Mouse (Mus musculus) small intestine, adult 2 months (tissue): ENCODE results near the gene Actn4. TPM values are rescaled to one million over a fixed set of nuclear protein-coding genes. Genes with fewer than 3 reads are reported as not detected.

Experiments
- H3K27ac ChIP-seq: fragments of 200-500 bp; 2 replicates; pipeline ENCODE4 v1.5.1; 2012; ENCODE audit warnings: low read depth, low read length, control low read depth, inconsistent platforms; ENCODE audit not compliant: insufficient read depth
- H3K27me3 ChIP-seq: fragments of 200-500 bp; 2 replicates; pipeline ENCODE4 v1.6.1; 2012; ENCODE audit warnings: mild to moderate bottlenecking, moderate library complexity, low read length, inconsistent platforms; ENCODE audit not compliant: control insufficient read depth, insufficient read depth
- H3K36me3 ChIP-seq: fragments of 200-500 bp; 2 replicates; pipeline ENCODE4 v1.6.1; 2012; ENCODE audit warnings: mild to moderate bottlenecking, low read length, control low read depth, inconsistent platforms; ENCODE audit not compliant: control insufficient read depth, insufficient read depth
- H3K4me1 ChIP-seq: fragments of 200-500 bp; 2 replicates; pipeline ENCODE4 v1.6.1; 2012; ENCODE audit warnings: low read length, inconsistent platforms, mixed read lengths; ENCODE audit not compliant: control insufficient read depth, insufficient read depth, insufficient read length
- H3K4me3 ChIP-seq: fragments of 200-500 bp; 2 replicates; pipeline ENCODE4 v1.5.1; 2012; ENCODE audit warnings: low read depth, mild to moderate bottlenecking, control low read depth, inconsistent platforms, low read length, moderate library complexity
- CTCF ChIP-seq: fragments of 200-500 bp; IDR thresholded peaks from 2 replicates; pipeline ENCODE4 v1.5.1; 2012; ENCODE audit warnings: low read depth, mild to moderate bottlenecking, control low read depth, inconsistent platforms, low read length, moderate library complexity, mixed read lengths; ENCODE audit not compliant: insufficient replicate concordance, insufficient read length; ENCODE audit errors: extremely low read depth
- POLR2A ChIP-seq: fragments of 200-500 bp; IDR thresholded peaks from 2 replicates; pipeline ENCODE4 v1.6.1; 2012; ENCODE audit warnings: low read depth, mild to moderate bottlenecking, control low read depth, inconsistent platforms, low read length, moderate library complexity
- WGBS: fragments of 180-500 bp; shearing (Covaris S2); methylation state at CpG from one replicate; pipeline ENCODE4 v1.1.7; 2018; 5-methylcytosine and 5-hydroxymethylcytosine counted together
- polyA plus RNA-seq: library from polyadenylated mRNA; depleted of rRNA; stranded (reverse); fragments of >200 nt; gene quantifications from 2 replicates; pipeline ENCODE4 v1.2.3, GENCODE M21; 2012

Actn4 gene
- polyA plus RNA-seq, 1 experiment: 1,069 TPM

- 84% methylated on average over 3 of the region's 3 CpGs for WGBS
- H3K36me3 ChIP-seq: no peaks in the 10 kb centered on the region
- TF ChIP-seq POLR2A (no peak), CTCF (no peak)
- H3K27me3 ChIP-seq: no peaks in the 10 kb centered on the region
- H3K4me1 ChIP-seq: no peaks in the 10 kb centered on the region
- H3K4me3 ChIP-seq: no peak overlapping the region
- no peak overlapping the region for H3K27ac ChIP-seq
Observed at GRCm38 (mm10) chr7:28992997-28993396, 30.9 kb upstream of the Actn4 start.

DNA sequence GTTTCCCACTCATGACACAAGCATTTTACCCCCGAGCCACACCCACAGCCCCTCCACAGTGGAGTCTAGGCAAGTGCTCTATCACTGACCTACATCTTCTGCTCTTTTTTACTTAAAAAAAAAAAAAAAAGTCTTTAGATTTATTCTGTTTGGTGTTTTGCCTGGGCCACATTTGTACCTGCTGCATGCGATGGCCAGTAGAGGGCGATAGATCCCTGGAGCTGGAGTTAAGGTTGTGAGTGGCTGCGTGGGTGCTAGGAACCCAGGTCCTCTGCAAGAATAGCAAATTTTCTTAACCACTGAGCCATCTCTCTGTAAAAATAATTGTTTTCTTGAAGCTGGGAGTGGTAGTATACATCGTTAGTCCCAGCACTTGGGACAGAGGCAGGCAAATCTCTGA is 29.5 kb upstream of the Actn4 start:
- no peak overlapping the region for H3K4me3 ChIP-seq
- no peaks in the 10 kb centered on the region for H3K27me3 ChIP-seq
- 76% methylated on average over 5 of the region's 5 CpGs for WGBS
- H3K36me3 ChIP-seq: no peaks in the 10 kb centered on the region
- no peak for TF ChIP-seq POLR2A
- TF ChIP-seq CTCF: peak; percentile 55; the same call in 1 of the 2 replicates
- H3K4me1 ChIP-seq: no peaks in the 10 kb centered on the region
- no peak overlapping the region for H3K27ac ChIP-seq

DNA sequence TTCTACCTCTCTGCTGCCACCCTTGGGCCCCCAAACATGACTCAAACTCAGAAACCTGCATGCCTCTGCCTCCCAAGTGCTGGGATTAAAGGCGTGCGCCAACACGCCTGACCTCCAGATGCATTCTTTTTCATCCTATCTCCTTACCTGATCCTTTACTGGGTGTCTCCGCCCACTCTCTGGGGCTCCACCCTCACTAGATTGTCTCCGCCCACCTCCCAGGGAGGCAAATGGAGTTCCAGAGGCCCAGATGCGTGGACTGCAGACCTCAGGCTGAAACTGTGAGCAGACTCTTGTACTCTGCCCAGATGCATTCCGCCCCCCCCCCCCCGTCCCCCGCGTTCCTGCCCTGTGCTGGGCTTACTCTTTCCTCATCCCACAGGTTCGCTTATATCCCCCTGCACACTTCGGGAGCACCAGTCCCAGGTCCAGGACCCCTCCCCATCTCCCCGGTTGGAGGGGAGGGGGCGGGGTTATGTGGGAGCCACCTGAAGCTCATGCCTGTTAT is 28.7 kb upstream of the Actn4 start:
- WGBS: 55% methylated on average over 14 of the region's 14 CpGs

GRCm38 (mm10) chr7:28985207-28985606 is 23.1 kb upstream of the Actn4 start:
- no peak for TF ChIP-seq CTCF
- no peak for TF ChIP-seq POLR2A
- Histone ChIP-seq H3K4me3 (no peak overlapping the region), H3K27me3 (no peaks in the 10 kb centered on the region), H3K36me3 (no peaks in the 10 kb centered on the region), H3K27ac (no peak overlapping the region), H3K4me1 (peaks cover 3% of the 10 kb centered on the region)
- WGBS: 79% methylated on average over 7 of the region's 7 CpGs

More for the DNA sequence above, 28.7 kb upstream of the Actn4 start:
- no peaks in the 10 kb centered on the region for H3K4me1 ChIP-seq
- no peak overlapping the region for H3K4me3 ChIP-seq
- no peaks in the 10 kb centered on the region for H3K27me3 ChIP-seq
- TF ChIP-seq CTCF (no peak), POLR2A (no peak)
- no peak overlapping the region for H3K27ac ChIP-seq
- H3K36me3 ChIP-seq: no peaks in the 10 kb centered on the region

- TF ChIP-seq CTCF: no peak
- no peak for TF ChIP-seq POLR2A
- H3K4me1 ChIP-seq: peaks cover 3% of the 10 kb centered on the region
- no peak overlapping the region for H3K4me3 ChIP-seq
- H3K27ac ChIP-seq: no peak overlapping the region
- WGBS: 100% methylated on average over 1 of the region's 1 CpGs
- no peaks in the 10 kb centered on the region for H3K27me3 ChIP-seq
- H3K36me3 ChIP-seq: peaks cover under 1% of the 10 kb centered on the region; the same call in 1 of the 2 replicates
Observed at GRCm38 (mm10) chr7:28984452-28984851, 22.3 kb upstream of the Actn4 start.

DNA sequence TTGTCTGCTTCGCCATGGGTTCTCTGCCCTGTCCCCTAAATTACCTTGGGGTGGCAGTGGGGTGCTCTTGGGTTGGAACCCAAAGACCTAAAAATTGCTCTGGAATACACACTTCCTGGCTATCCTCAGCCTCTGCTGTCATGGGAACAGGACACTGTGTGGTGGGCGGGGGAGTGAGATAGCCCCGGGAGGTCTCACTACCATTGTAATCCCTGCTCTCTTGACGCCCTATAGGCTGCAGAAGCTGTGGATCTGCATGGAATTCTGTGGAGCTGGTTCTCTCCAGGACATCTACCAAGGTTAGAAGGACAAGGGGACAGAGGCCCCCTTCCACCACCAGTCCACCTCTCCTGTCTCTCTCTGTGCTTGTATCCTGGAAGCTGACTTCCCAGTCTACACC is 21.7 kb upstream of the Actn4 start:
- TF ChIP-seq CTCF (no peak), POLR2A (no peak)
- Histone ChIP-seq H3K27me3 (no peaks in the 10 kb centered on the region), H3K4me3 (0 out of 2 replicates have a peak overlapping the region, but pooled peaks have one; percentile 9), H3K27ac (no peak overlapping the region), H3K36me3 (peaks cover 5% of the 10 kb centered on the region), H3K4me1 (peaks cover 3% of the 10 kb centered on the region)
- WGBS: 82% methylated on average over 4 of the region's 4 CpGs

DNA sequence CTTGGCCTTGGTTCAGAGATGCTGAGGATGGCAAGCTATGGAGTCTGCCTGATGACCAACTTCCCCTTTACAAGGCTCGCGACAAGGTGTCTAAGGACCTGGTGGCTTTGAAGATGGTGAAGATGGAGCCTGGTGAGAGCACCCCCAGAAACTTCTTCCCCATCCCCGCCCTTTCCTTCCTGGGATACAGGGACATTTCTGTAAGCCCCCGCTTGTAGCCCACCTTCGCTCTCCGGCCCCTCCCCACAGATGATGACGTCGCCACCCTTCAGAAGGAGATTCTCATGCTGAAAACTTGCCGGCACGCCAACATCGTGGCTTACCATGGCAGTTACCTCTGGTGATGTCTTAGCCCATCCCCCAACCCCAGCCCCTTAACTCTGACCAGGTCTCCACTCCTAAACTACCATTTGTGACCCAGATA is 21.0 kb upstream of the Actn4 start:
- peaks cover 11% of the 10 kb centered on the region for H3K36me3 ChIP-seq
- 69% methylated on average over 11 of the region's 11 CpGs for WGBS
- peak overlapping the region; percentile 56 for H3K4me3 ChIP-seq
- H3K4me1 ChIP-seq: peaks cover 3% of the 10 kb centered on the region
- peak overlapping the region; percentile 64 for H3K27ac ChIP-seq
- no peaks in the 10 kb centered on the region for H3K27me3 ChIP-seq
- no peak for TF ChIP-seq POLR2A
- no peak for TF ChIP-seq CTCF
